Mouse (Mus musculus): ENCODE measurements around the gene Notch1.

DNA sequence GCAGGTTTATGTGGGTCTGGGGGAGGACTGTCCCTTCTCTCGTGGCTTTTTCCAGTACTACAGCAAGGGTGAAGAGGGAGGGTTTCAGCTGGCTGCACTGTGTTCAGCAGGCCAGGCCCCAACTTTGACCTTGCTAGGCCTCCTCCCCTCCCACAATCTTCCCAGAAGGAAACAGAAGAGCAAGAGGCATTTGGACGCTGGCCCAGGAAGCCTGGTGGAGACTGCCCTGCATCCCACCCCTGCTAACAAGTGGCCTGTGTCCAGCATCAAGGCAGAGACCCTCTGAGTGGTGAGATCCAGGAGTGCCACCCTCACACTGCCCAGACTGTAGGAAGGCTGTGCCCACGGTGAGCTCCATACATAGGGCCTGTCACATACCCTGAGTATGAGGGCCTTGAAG lies 27.8 kb upstream of the Notch1 start:
- TF ChIP-seq MYOG (IDR thresholded peaks at IDR 0.05; ENCODE audit: control insufficient read depth, extremely low read depth, insufficient read length) (no peak), CTCF (IDR thresholded peaks at IDR 0.05; ENCODE audit: control insufficient read depth, insufficient read depth, insufficient read length) (no peak), FOSL1 (IDR thresholded peaks at IDR 0.05; ENCODE audit: insufficient read depth, low read length, poor library complexity, severe bottlenecking) (no peak)
